Mouse (Mus musculus) limb, embryonic 14.5 days (tissue): Measurements from ENCODE around the gene Ammecr1. TPM values are rescaled to one million over a fixed set of nuclear protein-coding genes. Genes with fewer than 3 reads are reported as not detected.

ENCODE experiments used
- ATAC-seq: fragments of 200-750 bp; cut with Nextera tagmentation; 2 replicates; pipeline ENCODE4 v1.8.0; 2017; ENCODE audit warnings: low read depth, moderate number of reproducible peaks, moderate TSS enrichment; ENCODE audit not compliant: low FRiP score
- DNase-seq: peaks from one replicate; pipeline ENCODE4 v3.0.0-alpha.2; 2015; ENCODE audit warnings: low spot score
- H3K27ac ChIP-seq: fragments of 300-500 bp; sonication (generic); replicated peaks from 2 replicates; pipeline ENCODE4 v1.5.1; 2014; ENCODE audit warnings: low read depth, mild to moderate bottlenecking, low read length, moderate library complexity, mixed read lengths
- H3K27me3 ChIP-seq: fragments of 300-500 bp; sonication (generic); 2 replicates; pipeline ENCODE4 v1.6.1; 2014; ENCODE audit warnings: low read length, mixed read lengths; ENCODE audit not compliant: control insufficient read depth, insufficient read depth
- H3K36me3 ChIP-seq: fragments of 300-500 bp; sonication (generic); 2 replicates; pipeline ENCODE4 v1.6.1; 2014; ENCODE audit warnings: mild to moderate bottlenecking, low read length, moderate library complexity, mixed read lengths; ENCODE audit not compliant: control insufficient read depth, insufficient read depth
- H3K4me1 ChIP-seq: fragments of 300-500 bp; sonication (generic); 2 replicates; pipeline ENCODE4 v1.6.1; 2014; ENCODE audit warnings: antibody characterized with exemption, low read length, mixed read lengths; ENCODE audit not compliant: control insufficient read depth, insufficient read depth
- H3K4me2 ChIP-seq: fragments of 300-500 bp; sonication (generic); replicated peaks from 2 replicates; pipeline ENCODE4 v1.6.1; 2014; ENCODE audit warnings: low read depth, mild to moderate bottlenecking, low read length, moderate library complexity; ENCODE audit not compliant: severe bottlenecking
- H3K4me3 ChIP-seq: fragments of 300-500 bp; sonication (generic); replicated peaks from 2 replicates; pipeline ENCODE4 v1.5.1; 2014; ENCODE audit warnings: low read length
- H3K9ac ChIP-seq: fragments of 300-500 bp; sonication (generic); 2 replicates; pipeline ENCODE4 v1.6.1; 2014; ENCODE audit warnings: mild to moderate bottlenecking, low read depth, low read length, moderate library complexity; ENCODE audit not compliant: severe bottlenecking
- H3K9me3 ChIP-seq: fragments of 300-500 bp; sonication (generic); 2 replicates; pipeline ENCODE4 v1.6.1; 2016; ENCODE audit warnings: low read length; ENCODE audit not compliant: control insufficient read depth
- POLR2A ChIP-seq: fragments of 200-500 bp; IDR thresholded peaks from 2 replicates; pipeline ENCODE4 v1.8.0; 2012; ENCODE audit warnings: inconsistent platforms, mild to moderate bottlenecking, moderate library complexity, borderline replicate concordance; ENCODE audit not compliant: insufficient read depth, insufficient read length; ENCODE audit errors: extremely low read depth
- WGBS: fragments of 180-500 bp; shearing (Covaris S2); extraction: QIAGEN DNeasy Blood & Tissue Kit; methylation state at CpG from one replicate; pipeline ENCODE4 v1.1.7; 2014; 5-methylcytosine and 5-hydroxymethylcytosine counted together
- polyA plus RNA-seq, 2 experiments: library from polyadenylated mRNA; depleted of rRNA in 1 of 2; stranded (reverse) in 1 of 2; unstranded in 1 of 2; fragments of >200 nt; fragmentation: Nextera tagmentation in 1 of 2; extraction: Ambion mirVana in 1 of 2; gene quantifications; 2 replicates each; pipeline versions ENCODE4 v1.2.1 to v1.2.3; 2012 to 2014

Ammecr1 gene
- polyA plus RNA-seq, 2 experiments: 7.1 to 19.6 TPM

- Histone ChIP-seq H3K4me1 (no peaks in the 10 kb centered on the region), H3K9me3 (no peaks in the 10 kb centered on the region), H3K27me3 (no peaks in the 10 kb centered on the region), H3K4me3 (no peak overlapping the region), H3K36me3 (no peaks in the 10 kb centered on the region), H3K27ac (no peak overlapping the region), H3K4me2 (no peak overlapping the region), H3K9ac (no peak overlapping the region)
- TF ChIP-seq POLR2A: no peak
- ATAC-seq (no peak), DNase-seq (no peak)
- WGBS: 83% methylated on average over 6 of the region's 6 CpGs
These were observed 69.0 kb downstream of the Ammecr1 start for GRCm38 (mm10) chrX:142897477-142898000.

- no peak for ATAC-seq
- Histone ChIP-seq H3K4me2 (no peak overlapping the region), H3K9ac (no peak overlapping the region), H3K27ac (no peak overlapping the region), H3K27me3 (no peaks in the 10 kb centered on the region), H3K36me3 (no peaks in the 10 kb centered on the region), H3K4me1 (no peaks in the 10 kb centered on the region), H3K4me3 (no peak overlapping the region), H3K9me3 (no peaks in the 10 kb centered on the region)
- peak; percentile 23 for DNase-seq
- no peak for TF ChIP-seq POLR2A
- 45% methylated on average over 2 of the region's 2 CpGs for WGBS
These were observed 71.2 kb downstream of the Ammecr1 start for GRCm38 (mm10) chrX:142895316-142895715.

GRCm38 (mm10) chrX:142885962-142886361, 80.6 kb downstream of the Ammecr1 start:
- H3K4me1 ChIP-seq: no peaks in the 10 kb centered on the region
- 82% methylated on average over 7 of the region's 7 CpGs for WGBS
- TF ChIP-seq POLR2A: no peak
- H3K9me3 ChIP-seq: no peaks in the 10 kb centered on the region
- H3K27me3 ChIP-seq: no peaks in the 10 kb centered on the region; the same call in 1 of the 2 replicates
- DNase-seq: no peak
- H3K36me3 ChIP-seq: no peaks in the 10 kb centered on the region
- ATAC-seq: no peak
- no peak overlapping the region for H3K27ac ChIP-seq
- H3K4me2 ChIP-seq: no peak overlapping the region
- H3K4me3 ChIP-seq: no peak overlapping the region
- H3K9ac ChIP-seq: no peak overlapping the region

- Histone ChIP-seq H3K4me1 (no peaks in the 10 kb centered on the region), H3K4me2 (no peak overlapping the region), H3K9me3 (no peaks in the 10 kb centered on the region), H3K4me3 (no peak overlapping the region), H3K36me3 (no peaks in the 10 kb centered on the region), H3K27me3 (no peaks in the 10 kb centered on the region; the same call in 1 of the 2 replicates), H3K27ac (no peak overlapping the region), H3K9ac (no peak overlapping the region)
- DNase-seq (no peak), ATAC-seq (no peak)
- TF ChIP-seq POLR2A: no peak
- WGBS: 88% methylated on average over 4 of the region's 4 CpGs
These were observed 82.9 kb downstream of the Ammecr1 start for GRCm38 (mm10) chrX:142883593-142883992.

GRCm38 (mm10) chrX:142882255-142882654, 84.3 kb downstream of the Ammecr1 start:
- H3K4me3 ChIP-seq: no peak overlapping the region
- ATAC-seq (no peak), DNase-seq (no peak)
- TF ChIP-seq POLR2A: no peak
- no peak overlapping the region for H3K9ac ChIP-seq
- 80% methylated on average over 5 of the region's 5 CpGs for WGBS
- H3K27ac ChIP-seq: no peak overlapping the region
- no peaks in the 10 kb centered on the region; the same call in 1 of the 2 replicates for H3K27me3 ChIP-seq
- no peaks in the 10 kb centered on the region for H3K9me3 ChIP-seq
- H3K36me3 ChIP-seq: no peaks in the 10 kb centered on the region
- H3K4me2 ChIP-seq: no peak overlapping the region
- no peaks in the 10 kb centered on the region for H3K4me1 ChIP-seq

GRCm38 (mm10) chrX:142869844-142870243, 96.7 kb downstream of the Ammecr1 start:
- ATAC-seq (peak; percentile 47), DNase-seq (peak; percentile 38)
- Histone ChIP-seq H3K27me3 (no peaks in the 10 kb centered on the region), H3K4me3 (no peak overlapping the region), H3K4me2 (no peak overlapping the region), H3K36me3 (no peaks in the 10 kb centered on the region), H3K9me3 (no peaks in the 10 kb centered on the region), H3K4me1 (no peaks in the 10 kb centered on the region), H3K27ac (no peak overlapping the region), H3K9ac (no peak overlapping the region)
- no peak for TF ChIP-seq POLR2A
- WGBS: 60% methylated on average over 2 of the region's 2 CpGs
